In the genomic region with DNA sequence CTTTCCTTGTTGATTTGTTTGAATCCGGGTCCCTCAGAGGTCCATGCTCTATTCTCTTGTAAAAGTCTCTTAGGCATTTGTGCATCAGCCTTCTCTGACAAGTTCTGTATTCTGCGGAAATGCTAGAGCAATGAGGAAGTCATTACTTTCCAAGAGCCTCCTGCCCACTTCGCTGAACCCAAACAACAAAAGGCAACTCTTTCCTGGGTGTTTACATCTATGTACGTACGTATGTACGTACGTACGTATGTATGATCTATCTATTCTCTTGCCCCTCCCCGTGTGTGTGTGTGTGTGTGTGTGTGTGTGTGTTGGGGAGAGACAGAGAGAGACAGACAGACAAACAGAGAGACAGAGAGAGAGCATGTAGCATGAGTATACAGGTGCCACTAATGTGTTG, we compare ENCODE assay signal across 16 mouse cellular contexts. TPM values are rescaled to one million over a fixed set of nuclear protein-coding genes. Genes with fewer than 3 reads are reported as not detected.
DNase-seq lines count a peak whose midpoint lies in the region; ATAC-seq and TF ChIP-seq lines count a peak whose summit lies in the region.
"Had no signal": no experiment of that assay in that cellular context is flagged by ENCODE, and none has a peak within 500 bp of the region (broad histone marks: within the 10 kb centered on the region; RNA-seq: fewer than 3 reads in every experiment).

No protein-coding gene starts in this region.

- WGBS in lung, adult 2 months = 44% methylated on average over 9 of the region's 9 CpGs

- peak; percentile 81 for ATAC-seq in CD4-positive, CD25-positive, alpha-beta regulatory T cell, adult 4 months

- DNase-seq in spleen, postnatal 36 days (ENCODE audit: low spot score in 2 of 2) = peak; percentile 26 to 46
- DNase-seq in spleen, adult 18-20 months = no peak
- peak; percentile 56 for DNase-seq in induced T-regulatory cell, adult 2 months (ENCODE audit: low read depth)
- peak; percentile 82 for DNase-seq in naive thymus-derived CD4-positive, alpha-beta T cell, adult 2 months (ENCODE audit: low read depth)
- DNase-seq in adrenal gland, adult 18-20 months (ENCODE audit: low spot score in 2 of 2) = no peak
- no peak for DNase-seq in layer of hippocampus, postnatal 25 days (ENCODE audit: extremely low spot score in 1 of 2, low spot score in 1 of 2)
- no peak for DNase-seq in lung, adult 2 months
- DNase-seq: adrenal gland, postnatal 10 days; cerebellum, adult 11-12 months; heart, postnatal 10 days; kidney, adult 8-10 months; kidney, postnatal 25 days; layer of hippocampus, adult 9-11 months had no signal

- no peak for TF ChIP-seq CTCF in lung, adult 2 months (IDR thresholded peaks at IDR 0.05; ENCODE audit: insufficient read depth, low read length)

- H3K4me3 ChIP-seq in lung, adult 2 months (replicated peaks; ENCODE audit: extremely low read depth, low read depth, low read length) = no peak overlapping the region

- TF ChIP-seq POLR2A in lung, adult 2 months (IDR thresholded peaks at IDR 0.05; ENCODE audit: borderline replicate concordance, extremely low read depth, low read depth, low read length) = no peak

- H3K4me1 ChIP-seq in lung, adult 2 months (ENCODE audit: control insufficient read depth, insufficient read depth, low read length) = no peaks in the 10 kb centered on the region

RNA-seq across cellular contexts. Expression of a gene that starts 0.8 kb away (rescaled TPM):
- polyA plus RNA-seq in CD4-positive, CD25-positive, alpha-beta regulatory T cell, adult 4 months (2017; shearing (Covaris generic)) = under 1 TPM; 0.30 to 0.39 TPM
- 10 to 100 TPM; 11.1 to 11.2 TPM for total RNA-seq in adrenal gland, adult 18-20 months (2021)
- 100 to 1,000 TPM; 243 to 261 TPM for total RNA-seq in layer of hippocampus, postnatal 25 days (2021)
- polyA plus RNA-seq in lung, adult 2 months (2012; rRNA removed) = 0.38 and 0.39 TPM in 2 replicates
- total RNA-seq: CH12.LX had no signal

RNA-seq across cellular contexts. Expression of a gene that starts 21.4 kb away (rescaled TPM):
- under 1 TPM in 1 of 2 experiments, not detected in 1; 0.07 TPM for polyA plus RNA-seq in CD4-positive, CD25-positive, alpha-beta regulatory T cell, adult 4 months (2017; shearing (Covaris generic))
- 1 to 10 TPM in 1 of 2 experiments, under 1 TPM in 1; 0.90 to 1.1 TPM for total RNA-seq in adrenal gland, adult 18-20 months (2021)
- total RNA-seq in layer of hippocampus, postnatal 25 days (2021) = 10 to 100 TPM; 11.0 to 12.3 TPM
- 0.34 and 1.0 TPM in 2 replicates for polyA plus RNA-seq in lung, adult 2 months (2012; rRNA removed)

RNA-seq across cellular contexts. Expression of a gene that starts 37.8 kb away (rescaled TPM):
- 1 to 10 TPM; 3.8 to 5.3 TPM for polyA plus RNA-seq in CD4-positive, CD25-positive, alpha-beta regulatory T cell, adult 4 months (2017; shearing (Covaris generic))
- total RNA-seq in adrenal gland, adult 18-20 months (2021) = 1 to 10 TPM; 3.3 to 6.8 TPM
- total RNA-seq in layer of hippocampus, postnatal 25 days (2021) = under 1 TPM in 1 of 2 experiments, not detected in 1; 0.32 TPM
- 0.69 and 1.3 TPM in 2 replicates for polyA plus RNA-seq in lung, adult 2 months (2012; rRNA removed)
- polyA plus RNA-seq: hindbrain, embryonic 14.5 days had no signal

Comparison
In these comparisons a context has a peak if more than half of its experiments do, and no peak if none do; other contexts are left out.
1. DNase-seq: peak in spleen, postnatal 36 days (2 of 2), induced T-regulatory cell, adult 2 months (single experiment) and naive thymus-derived CD4-positive, alpha-beta T cell, adult 2 months (single experiment); none in spleen, adult 18-20 months (0 of 2), adrenal gland, adult 18-20 months (0 of 2), layer of hippocampus, postnatal 25 days (0 of 2) and lung, adult 2 months (single experiment).
2. RNA of a gene that starts 0.8 kb away (total RNA-seq): 243 to 261 TPM in layer of hippocampus, postnatal 25 days; 11.1 to 11.2 TPM in adrenal gland, adult 18-20 months; every median in the first group is over 10 times any median in the second.
3. RNA of a gene that starts 21.4 kb away (total RNA-seq): 11.0 to 12.3 TPM in layer of hippocampus, postnatal 25 days; 0.90 to 1.1 TPM in adrenal gland, adult 18-20 months; every median in the first group is over 4 times any median in the second.